Mouse (Mus musculus) ovary, adult 18-20 months (tissue): ENCODE measurements around the gene Lrrc20.

ENCODE experiments used
- DNase-seq: peaks from one replicate; pipeline ENCODE4 v3.0.0; 2022; ENCODE audit warnings: low spot score, mixed read lengths

Lrrc20 gene

GRCm38 (mm10) chr10:61474344-61474743 is 1.3 kb upstream of the Lrrc20 start:
- DNase-seq: no peak

GRCm38 (mm10) chr10:61476440-61477165 is 1.0 kb downstream of the Lrrc20 start:
- no peak for DNase-seq

GRCm38 (mm10) chr10:61479461-61479860 is 3.9 kb downstream of the Lrrc20 start:
- no peak for DNase-seq

GRCm38 (mm10) chr10:61479927-61480326 is 4.3 kb downstream of the Lrrc20 start:
- DNase-seq: no peak

- no peak for DNase-seq
Observed at GRCm38 (mm10) chr10:61480488-61480887, 4.9 kb downstream of the Lrrc20 start.

- DNase-seq: no peak
Observed at GRCm38 (mm10) chr10:61482771-61483170, 7.2 kb downstream of the Lrrc20 start.

GRCm38 (mm10) chr10:61484801-61485200 is 9.2 kb downstream of the Lrrc20 start:
- DNase-seq: no peak

GRCm38 (mm10) chr10:61486551-61487339 is 11.1 kb downstream of the Lrrc20 start:
- no peak for DNase-seq

GRCm38 (mm10) chr10:61488522-61489110 is 13.0 kb downstream of the Lrrc20 start:
- DNase-seq: no peak

- no peak for DNase-seq
Observed at GRCm38 (mm10) chr10:61491573-61491972, 16.0 kb downstream of the Lrrc20 start.

GRCm38 (mm10) chr10:61492040-61492439 is 16.4 kb downstream of the Lrrc20 start:
- DNase-seq: peak; percentile 51

GRCm38 (mm10) chr10:61495461-61495860 is 19.9 kb downstream of the Lrrc20 start:
- DNase-seq: no peak

GRCm38 (mm10) chr10:61496231-61496630 is 20.6 kb downstream of the Lrrc20 start:
- no peak for DNase-seq

GRCm38 (mm10) chr10:61499505-61500466 is 24.2 kb downstream of the Lrrc20 start:
- DNase-seq: no peak

GRCm38 (mm10) chr10:61500756-61501155 is 25.2 kb downstream of the Lrrc20 start:
- DNase-seq: no peak

GRCm38 (mm10) chr10:61504073-61504472 is 28.5 kb downstream of the Lrrc20 start:
- no peak for DNase-seq

- no peak for DNase-seq
Observed at GRCm38 (mm10) chr10:61506381-61507200, 31.0 kb downstream of the Lrrc20 start.

- no peak for DNase-seq
Observed at GRCm38 (mm10) chr10:61509873-61510272, 34.3 kb downstream of the Lrrc20 start.

- DNase-seq: no peak
Observed at GRCm38 (mm10) chr10:61510809-61511208, 35.2 kb downstream of the Lrrc20 start.

GRCm38 (mm10) chr10:61512215-61512889 is 36.8 kb downstream of the Lrrc20 start:
- no peak for DNase-seq
